Mouse (Mus musculus) embryonic facial prominence, embryonic 15.5 days (tissue): ENCODE results near the gene Shroom3. TPM values are rescaled to one million over a fixed set of nuclear protein-coding genes. Genes with fewer than 3 reads are reported as not detected.
A peak's percentile ranks its signal among the peaks of the same experiment; 100 is the strongest.

Experiments
- ATAC-seq: fragments of 200-750 bp; cut with Nextera tagmentation; 2 replicates; pipeline ENCODE4 v1.8.0; 2017; ENCODE audit warnings: low read depth, moderate TSS enrichment; ENCODE audit not compliant: insufficient number of reproducible peaks, low FRiP score, low TSS enrichment
- H3K27ac ChIP-seq: fragments of 300-500 bp; sonication (generic); replicated peaks from 2 replicates; pipeline ENCODE4 v1.5.1; 2015; ENCODE audit warnings: mild to moderate bottlenecking, inconsistent platforms
- H3K27me3 ChIP-seq: fragments of 300-500 bp; sonication (generic); 2 replicates; pipeline ENCODE4 v1.6.1; 2015; ENCODE audit warnings: inconsistent platforms
- H3K36me3 ChIP-seq: fragments of 300-500 bp; sonication (generic); 2 replicates; pipeline ENCODE4 v1.6.1; 2015; ENCODE audit warnings: mild to moderate bottlenecking, inconsistent platforms
- H3K4me1 ChIP-seq: fragments of 300-500 bp; sonication (generic); 2 replicates; pipeline ENCODE4 v1.6.1; 2015; ENCODE audit warnings: inconsistent platforms
- H3K4me2 ChIP-seq: fragments of 300-500 bp; sonication (generic); replicated peaks from 2 replicates; pipeline ENCODE4 v1.6.1; 2015; ENCODE audit warnings: mild to moderate bottlenecking, inconsistent platforms
- H3K4me3 ChIP-seq: fragments of 300-500 bp; sonication (generic); replicated peaks from 2 replicates; pipeline ENCODE4 v1.5.1; 2015; ENCODE audit warnings: mild to moderate bottlenecking, inconsistent platforms
- H3K9ac ChIP-seq: fragments of 300-500 bp; sonication (generic); 2 replicates; pipeline ENCODE4 v1.6.1; 2015; ENCODE audit warnings: inconsistent platforms
- H3K9me3 ChIP-seq: fragments of 300-500 bp; sonication (generic); replicated peaks from 2 replicates; pipeline ENCODE4 v1.6.1; 2016; ENCODE audit warnings: inconsistent platforms
- WGBS: fragments of 180-500 bp; shearing (Covaris S2); methylation state at CpG from one replicate; pipeline ENCODE4 v1.1.7; 2015; 5-methylcytosine and 5-hydroxymethylcytosine counted together
- polyA plus RNA-seq: library from polyadenylated mRNA; unstranded; fragments of >200 nt; fragmentation: Nextera tagmentation; extraction: Ambion mirVana; gene quantifications from 2 replicates; pipeline ENCODE4 v1.2.1, GENCODE M21; 2015

Gene Shroom3
- 3.9 and 4.1 TPM in 2 replicates for polyA plus RNA-seq

DNA sequence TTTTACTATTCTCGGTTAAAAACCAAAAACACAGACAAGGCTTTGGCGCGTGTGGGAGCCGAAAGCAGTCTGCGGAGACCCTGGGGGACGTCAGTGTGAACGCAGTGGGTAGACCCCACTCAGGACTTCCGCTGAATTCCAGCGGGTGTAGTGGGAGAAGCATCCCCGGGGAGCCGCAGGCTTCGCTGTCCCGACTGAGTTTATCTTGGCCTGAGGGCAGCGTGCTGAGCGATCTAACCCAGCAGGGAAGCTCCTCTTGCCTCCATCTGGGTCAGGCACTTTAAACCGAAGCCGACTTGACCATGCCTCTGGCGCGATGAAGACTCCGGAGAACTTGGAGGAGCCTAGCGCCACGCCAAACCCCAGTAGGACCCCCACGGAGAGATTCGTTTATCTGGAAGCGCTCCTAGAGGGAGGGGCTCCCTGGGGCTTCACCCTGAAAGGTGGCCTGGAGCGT is at the start of gene Shroom3:
Gene Shroom3 (plus strand): TSS at position 85 of the 457 bp plus-strand sequence.
- Histone ChIP-seq H3K27me3 (peaks cover 4% of the 10 kb centered on the region; the same call in 1 of the 2 replicates), H3K9me3 (no peaks in the 10 kb centered on the region), H3K9ac (peak within 1 kb of the TSS; percentile 29), H3K4me2 (peak within 1 kb of the TSS; percentile 95), H3K4me1 (peaks cover 10% of the 10 kb centered on the region), H3K4me3 (peak within 1 kb of the TSS; percentile 46), H3K36me3 (no peaks in the 10 kb centered on the region), H3K27ac (0 out of 2 replicates have a peak within 1 kb of the TSS, but pooled peaks have one; percentile 8)
- ATAC-seq, result no peak; the same call in 1 of the 2 replicates
- WGBS, result under 1% methylated on average over 26 of the region's 26 CpGs

DNA sequence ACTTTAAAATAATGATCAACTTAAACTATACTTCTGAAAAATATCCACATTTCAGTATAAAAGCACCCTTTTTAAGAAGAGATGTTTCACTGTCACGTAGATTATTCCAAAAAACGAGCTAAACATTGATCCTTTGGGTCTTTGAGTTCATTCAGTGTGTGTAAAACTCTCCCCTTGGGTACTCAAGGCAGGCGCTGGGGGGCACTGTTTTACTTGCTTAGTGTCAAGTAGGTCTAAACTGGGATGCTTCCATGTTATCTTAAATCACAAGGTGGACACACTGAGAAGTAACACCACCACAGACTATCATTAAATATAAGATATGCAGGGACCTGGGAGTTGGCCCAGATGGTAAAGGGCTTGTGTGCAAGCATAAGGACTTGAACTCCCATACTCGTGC is 49.7 kb upstream of the Shroom3 start:
- H3K36me3 ChIP-seq, result no peaks in the 10 kb centered on the region
- no peak for ATAC-seq
- H3K27ac ChIP-seq, result no peak overlapping the region
- H3K4me1 ChIP-seq, result no peaks in the 10 kb centered on the region
- H3K27me3 ChIP-seq, result no peaks in the 10 kb centered on the region
- H3K4me3 ChIP-seq, result no peak overlapping the region
- H3K4me2 ChIP-seq, result no peak overlapping the region
- H3K9ac ChIP-seq, result no peak overlapping the region
- 67% methylated on average over 4 of the region's 4 CpGs for WGBS
- H3K9me3 ChIP-seq, result no peaks in the 10 kb centered on the region

DNA sequence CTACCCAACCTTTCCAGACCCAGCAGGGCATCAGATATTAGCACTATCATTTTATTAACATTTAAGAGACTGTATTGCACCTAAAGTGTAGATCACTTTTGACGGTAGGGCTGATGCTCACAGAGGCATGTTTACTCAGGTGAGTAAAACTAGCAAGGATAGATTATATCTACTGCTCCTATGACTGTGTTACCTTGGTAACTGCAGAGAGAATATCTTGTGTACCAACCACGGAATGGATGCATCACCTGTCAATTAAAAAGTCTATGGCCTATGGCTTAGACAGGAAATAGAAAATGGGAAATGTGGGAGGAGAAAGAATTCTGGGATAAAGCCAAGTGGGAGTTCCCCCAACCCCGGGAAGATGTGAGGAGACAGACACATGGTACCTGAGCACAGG is 48.3 kb upstream of the Shroom3 start:
- no peak for ATAC-seq
- Histone ChIP-seq H3K4me2 (no peak overlapping the region), H3K27ac (no peak overlapping the region), H3K4me1 (no peaks in the 10 kb centered on the region), H3K36me3 (no peaks in the 10 kb centered on the region), H3K9me3 (no peaks in the 10 kb centered on the region), H3K9ac (no peak overlapping the region), H3K4me3 (no peak overlapping the region), H3K27me3 (no peaks in the 10 kb centered on the region)
- WGBS, result 72% methylated on average over 3 of the region's 3 CpGs

GRCm38 (mm10) chr5:92635891-92636290 is 47.3 kb upstream of the Shroom3 start:
- no peak overlapping the region for H3K4me2 ChIP-seq
- ATAC-seq, result no peak
- WGBS, result 84% methylated on average over 5 of the region's 5 CpGs

GRCm38 (mm10) chr5:92640861-92641260 is 42.4 kb upstream of the Shroom3 start:
- no peak for ATAC-seq
- Histone ChIP-seq H3K27me3 (no peaks in the 10 kb centered on the region), H3K4me2 (no peak overlapping the region), H3K27ac (no peak overlapping the region), H3K9me3 (no peaks in the 10 kb centered on the region), H3K4me3 (no peak overlapping the region), H3K9ac (no peak overlapping the region), H3K4me1 (no peaks in the 10 kb centered on the region), H3K36me3 (no peaks in the 10 kb centered on the region)
- 80% methylated on average over 3 of the region's 3 CpGs for WGBS

More at GRCm38 (mm10) chr5:92635891-92636290, 47.3 kb upstream of the Shroom3 start:
- H3K9ac ChIP-seq, result no peak overlapping the region
- no peaks in the 10 kb centered on the region for H3K9me3 ChIP-seq
- H3K27ac ChIP-seq, result no peak overlapping the region
- H3K4me1 ChIP-seq, result no peaks in the 10 kb centered on the region
- no peaks in the 10 kb centered on the region for H3K27me3 ChIP-seq
- H3K36me3 ChIP-seq, result no peaks in the 10 kb centered on the region
- H3K4me3 ChIP-seq, result no peak overlapping the region

DNA sequence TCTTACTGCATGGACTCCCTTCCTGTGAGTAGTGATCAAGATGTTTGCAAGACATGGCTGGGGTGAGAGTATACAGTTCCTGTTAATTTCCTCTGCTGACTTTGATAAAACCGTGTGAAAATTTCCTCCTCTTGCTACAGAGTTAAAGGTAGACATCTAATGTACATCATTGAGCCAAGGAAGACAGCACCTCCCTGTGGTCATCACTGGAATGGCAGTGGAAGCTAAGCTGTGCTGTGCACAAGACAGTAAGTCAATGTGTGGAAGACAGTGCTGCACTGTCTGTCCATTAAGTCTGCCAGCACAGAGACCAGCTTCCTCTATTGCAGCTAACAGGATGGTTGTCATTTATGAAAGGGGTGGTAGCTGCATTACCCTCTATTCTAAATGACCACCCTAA is 27.0 kb upstream of the Shroom3 start:
- H3K36me3 ChIP-seq, result no peaks in the 10 kb centered on the region
- no peak overlapping the region for H3K4me3 ChIP-seq
- H3K4me1 ChIP-seq, result no peaks in the 10 kb centered on the region
- no peak overlapping the region for H3K4me2 ChIP-seq
- H3K9me3 ChIP-seq, result no peaks in the 10 kb centered on the region
- no peaks in the 10 kb centered on the region for H3K27me3 ChIP-seq
- WGBS, result 2% methylated on average over 1 of the region's 1 CpGs
- no peak overlapping the region for H3K9ac ChIP-seq
- no peak overlapping the region for H3K27ac ChIP-seq
- ATAC-seq, result no peak

GRCm38 (mm10) chr5:92664321-92664720 is 18.9 kb upstream of the Shroom3 start:
- no peak for ATAC-seq
- Histone ChIP-seq H3K9ac (no peak overlapping the region), H3K9me3 (no peaks in the 10 kb centered on the region), H3K4me1 (no peaks in the 10 kb centered on the region), H3K4me3 (no peak overlapping the region), H3K27ac (no peak overlapping the region), H3K4me2 (no peak overlapping the region), H3K27me3 (no peaks in the 10 kb centered on the region), H3K36me3 (no peaks in the 10 kb centered on the region)
- 68% methylated on average over 2 of the region's 2 CpGs for WGBS

DNA sequence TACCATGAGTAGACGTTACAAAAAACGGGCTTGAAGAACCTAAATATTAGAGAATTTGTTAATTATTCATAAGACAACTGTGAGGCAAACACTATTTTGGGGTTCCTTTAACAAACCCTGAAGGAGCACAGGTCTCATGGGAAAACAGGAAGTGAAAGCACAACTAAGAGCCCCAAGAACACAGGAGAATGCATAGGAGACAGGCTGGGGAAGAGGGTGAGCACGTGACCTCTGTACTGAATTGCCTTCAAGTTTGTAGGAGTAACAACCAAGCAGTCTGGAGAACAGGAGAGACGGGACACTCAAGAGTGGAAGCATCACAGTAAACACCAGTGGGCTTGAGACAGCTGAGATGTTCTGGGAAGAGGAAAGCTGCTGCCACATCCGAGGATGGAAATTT is 16.4 kb upstream of the Shroom3 start:
- Histone ChIP-seq H3K27ac (no peak overlapping the region), H3K4me3 (no peak overlapping the region), H3K9me3 (no peaks in the 10 kb centered on the region), H3K9ac (no peak overlapping the region), H3K36me3 (no peaks in the 10 kb centered on the region), H3K27me3 (no peaks in the 10 kb centered on the region), H3K4me2 (no peak overlapping the region), H3K4me1 (no peaks in the 10 kb centered on the region)
- WGBS, result 58% methylated on average over 5 of the region's 5 CpGs
- no peak for ATAC-seq

GRCm38 (mm10) chr5:92674859-92675573 is 8.2 kb upstream of the Shroom3 start, which contains the start of gene Ccdc158:
Gene Ccdc158, minus strand, starts transcription at chr5:92675271.
- Histone ChIP-seq H3K4me3 (peak within 1 kb of the TSS; percentile 47), H3K4me2 (peak within 1 kb of the TSS; percentile 88), H3K36me3 (no peaks in the 10 kb centered on the region), H3K9me3 (no peaks in the 10 kb centered on the region), H3K27ac (no peak within 1 kb of the TSS), H3K9ac (peak within 1 kb of the TSS; percentile 22; the same call in 1 of the 2 replicates), H3K27me3 (no peaks in the 10 kb centered on the region), H3K4me1 (peaks cover 12% of the 10 kb centered on the region; the same call in 1 of the 2 replicates)
- ATAC-seq, result peak; percentile 86
- WGBS, result 15% methylated on average over 50 of the region's 55 CpGs

- H3K9me3 ChIP-seq, result no peaks in the 10 kb centered on the region
- H3K9ac ChIP-seq, result no peak overlapping the region
- H3K4me1 ChIP-seq, result peaks cover 12% of the 10 kb centered on the region; the same call in 1 of the 2 replicates
- H3K4me2 ChIP-seq, result peak overlapping the region; percentile 88
- peak overlapping the region; percentile 47 for H3K4me3 ChIP-seq
- WGBS, result under 1% methylated on average over 9 of the region's 9 CpGs
- peak; percentile 66; the same call in 1 of the 2 replicates for ATAC-seq
- H3K27me3 ChIP-seq, result no peaks in the 10 kb centered on the region
- H3K36me3 ChIP-seq, result no peaks in the 10 kb centered on the region
- H3K27ac ChIP-seq, result no peak overlapping the region
Measured at GRCm38 (mm10) chr5:92675574-92675920, 7.7 kb upstream of the Shroom3 start.

DNA sequence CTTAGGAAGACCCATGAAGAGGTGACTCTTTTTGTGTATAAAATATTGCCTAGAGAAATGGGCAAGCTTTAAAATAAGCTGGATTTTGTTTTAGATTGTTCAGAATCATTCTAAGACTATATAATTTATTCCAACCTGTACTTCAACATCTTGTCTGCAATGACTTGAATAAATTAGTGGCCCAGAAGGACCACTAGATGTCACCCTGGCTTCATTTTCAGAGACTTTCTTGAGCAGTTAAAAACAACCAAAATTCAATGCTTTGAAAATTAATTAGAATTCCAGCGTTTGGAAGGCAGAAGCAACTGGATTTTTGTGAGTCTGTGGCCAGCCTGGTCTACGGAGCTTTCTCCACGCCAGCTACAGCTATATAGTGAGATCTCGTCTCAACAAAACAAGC is 3.8 kb upstream of the Shroom3 start:
- H3K4me2 ChIP-seq, result no peak overlapping the region
- H3K9me3 ChIP-seq, result no peaks in the 10 kb centered on the region
- H3K4me3 ChIP-seq, result no peak overlapping the region
- H3K27me3 ChIP-seq, result peaks cover 4% of the 10 kb centered on the region; the same call in 1 of the 2 replicates
- WGBS, result 22% methylated on average over 4 of the region's 4 CpGs
- no peak overlapping the region for H3K9ac ChIP-seq
- ATAC-seq, result no peak
- H3K4me1 ChIP-seq, result peaks cover 23% of the 10 kb centered on the region
- H3K27ac ChIP-seq, result no peak overlapping the region
- H3K36me3 ChIP-seq, result no peaks in the 10 kb centered on the region
